Mouse (Mus musculus) right cerebral cortex, adult 2 months (tissue): ENCODE measurements around the gene Mepce.
A peak's percentile ranks its signal among the peaks of the same experiment; 100 is the strongest.
"Not testable (repeated sequence)": the region's sequence is repeated elsewhere in the genome, so short reads cannot be mapped to it uniquely, and the experiment has no call there.

Experiments
- DNase-seq, 2 experiments: peaks; one replicate each; pipeline ENCODE4 v3.0.0; 2021 to 2022; ENCODE audit warnings: low spot score in 2 of 2

Mepce gene

GRCm38 (mm10) chr5:137758921-137759534 is 28.4 kb downstream of the Mepce start:
- no peak for DNase-seq

- DNase-seq = peak; percentile 58 to 74
These were observed 29.6 kb downstream of the Mepce start for GRCm38 (mm10) chr5:137757887-137758286.

- peak; percentile 93 to 94 for DNase-seq
These were observed 30.4 kb downstream of the Mepce start for GRCm38 (mm10) chr5:137756882-137757661.

- no peak for DNase-seq
These were observed 31.3 kb downstream of the Mepce start for GRCm38 (mm10) chr5:137756106-137756505.

GRCm38 (mm10) chr5:137755425-137755824 is 32.0 kb downstream of the Mepce start:
- DNase-seq = no peak

- DNase-seq = no peak
These were observed 34.2 kb downstream of the Mepce start for GRCm38 (mm10) chr5:137753111-137753832.

- DNase-seq = no peak
These were observed 35.5 kb downstream of the Mepce start for GRCm38 (mm10) chr5:137751988-137752387.

- DNase-seq = no peak
These were observed 36.1 kb downstream of the Mepce start for GRCm38 (mm10) chr5:137751221-137751887.

GRCm38 (mm10) chr5:137750212-137750611 is 37.2 kb downstream of the Mepce start:
- not testable (repeated sequence) for DNase-seq

- DNase-seq = no peak
These were observed 38.1 kb downstream of the Mepce start for GRCm38 (mm10) chr5:137749196-137749836.

- no peak for DNase-seq
These were observed 39.2 kb downstream of the Mepce start for GRCm38 (mm10) chr5:137748130-137748770.

- no peak for DNase-seq
These were observed 40.0 kb downstream of the Mepce start for GRCm38 (mm10) chr5:137747326-137747961.

- no peak for DNase-seq
These were observed 40.6 kb downstream of the Mepce start for GRCm38 (mm10) chr5:137746851-137747325.

- DNase-seq = peak in 1 of 2 experiments; percentile 43
These were observed 41.1 kb downstream of the Mepce start for GRCm38 (mm10) chr5:137746282-137746850.

GRCm38 (mm10) chr5:137745214-137746171 is 42.0 kb downstream of the Mepce start, which contains the start of gene Tsc22d4:
TSS of gene Tsc22d4 (plus strand) at chr5:137745730.
- DNase-seq = peak; percentile 85 to 88

GRCm38 (mm10) chr5:137744197-137744596 is 43.3 kb downstream of the Mepce start:
- DNase-seq = no peak

- no peak for DNase-seq
These were observed 44.6 kb downstream of the Mepce start for GRCm38 (mm10) chr5:137742836-137743235.

GRCm38 (mm10) chr5:137742048-137742447 is 45.4 kb downstream of the Mepce start:
- no peak for DNase-seq
